Mouse (Mus musculus) kidney, adult 2 months (tissue): ENCODE data around the gene Gm29797. TPM values are rescaled to one million over a fixed set of nuclear protein-coding genes. Genes with fewer than 3 reads are reported as not detected.

Source experiments
- DNase-seq: peaks from one replicate; pipeline ENCODE4 v3.0.0; 2021
- H3K27ac ChIP-seq: fragments of 200-500 bp; 2 replicates; pipeline ENCODE4 v1.5.1; 2012; ENCODE audit warnings: low read depth, low read length, control low read depth, inconsistent platforms; ENCODE audit not compliant: insufficient read depth
- H3K27me3 ChIP-seq: fragments of 200-500 bp; replicated peaks from 2 replicates; pipeline ENCODE4 v1.6.1; 2012; ENCODE audit warnings: mild to moderate bottlenecking, moderate library complexity, low read length, inconsistent platforms; ENCODE audit not compliant: control insufficient read depth, insufficient read depth
- H3K36me3 ChIP-seq: fragments of 200-500 bp; 2 replicates; pipeline ENCODE4 v1.6.1; 2012; ENCODE audit warnings: mild to moderate bottlenecking, moderate library complexity, low read length, inconsistent platforms; ENCODE audit not compliant: control insufficient read depth, insufficient read depth
- H3K4me1 ChIP-seq: fragments of 200-500 bp; 2 replicates; pipeline ENCODE4 v1.6.1; 2011; ENCODE audit warnings: low read length; ENCODE audit not compliant: control insufficient read depth, insufficient read depth
- H3K4me3 ChIP-seq: fragments of 200-500 bp; 2 replicates; pipeline ENCODE4 v1.5.1; 2011; ENCODE audit warnings: mild to moderate bottlenecking, low read depth, low read length, control low read depth; ENCODE audit not compliant: insufficient read depth
- CTCF ChIP-seq: fragments of 200-500 bp; conservative IDR thresholded peaks from 2 replicates; pipeline ENCODE4 v1.5.1; 2011; ENCODE audit warnings: low read depth, mild to moderate bottlenecking, control low read depth, low read length, moderate library complexity, mixed read lengths; ENCODE audit not compliant: insufficient read depth, insufficient read length
- POLR2A ChIP-seq: fragments of 200-500 bp; IDR thresholded peaks from one replicate; pipeline ENCODE4 v1.6.1; 2011; ENCODE audit warnings: low read depth, low read length, control low read depth
- WGBS: fragments of 180-500 bp; shearing (Covaris S2); methylation state at CpG from one replicate; pipeline ENCODE4 v1.1.7; 2018; 5-methylcytosine and 5-hydroxymethylcytosine counted together
- polyA plus RNA-seq: library from polyadenylated mRNA; depleted of rRNA; stranded (reverse); fragments of >200 nt; gene quantifications from 2 replicates; pipeline ENCODE4 v1.2.3, GENCODE M21; 2012

Gene Gm29797
- polyA plus RNA-seq, 1 experiment, result 0.11 TPM

DNA sequence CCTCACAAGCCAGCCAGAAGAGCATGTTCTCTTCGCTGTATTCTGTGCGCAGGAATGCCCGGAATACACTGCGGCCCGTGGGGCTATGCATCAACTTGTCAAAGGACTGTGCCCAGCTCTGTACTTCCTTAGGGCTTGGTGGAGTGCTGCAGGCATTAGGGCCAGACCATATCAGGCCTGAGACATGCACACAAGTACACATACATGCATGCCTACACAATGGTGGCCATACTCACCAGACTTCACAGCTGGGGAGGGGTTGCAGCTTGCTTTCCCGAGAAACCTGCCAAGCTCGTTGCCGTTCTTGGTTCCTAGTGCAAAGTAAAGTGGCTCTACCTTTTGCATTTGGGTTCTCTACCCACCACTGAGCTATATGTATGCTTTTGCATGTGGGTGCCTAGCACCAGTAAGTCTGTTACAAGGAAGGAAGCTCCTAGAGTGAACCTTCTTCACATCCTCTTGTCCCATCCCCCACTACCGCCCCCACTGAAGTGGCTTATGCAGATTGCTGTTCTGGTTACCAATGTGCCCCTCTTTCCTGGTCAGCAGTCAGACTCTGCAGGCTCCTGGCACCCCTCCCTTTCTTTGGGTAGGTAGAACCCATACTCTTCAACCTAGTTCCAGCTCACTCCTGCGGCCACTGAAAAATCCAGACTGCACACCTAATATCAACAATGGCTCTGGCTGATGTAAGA, 32.8 kb downstream of the Gm29797 start:
- 88% methylated on average over 10 of the region's 10 CpGs for WGBS

DNA sequence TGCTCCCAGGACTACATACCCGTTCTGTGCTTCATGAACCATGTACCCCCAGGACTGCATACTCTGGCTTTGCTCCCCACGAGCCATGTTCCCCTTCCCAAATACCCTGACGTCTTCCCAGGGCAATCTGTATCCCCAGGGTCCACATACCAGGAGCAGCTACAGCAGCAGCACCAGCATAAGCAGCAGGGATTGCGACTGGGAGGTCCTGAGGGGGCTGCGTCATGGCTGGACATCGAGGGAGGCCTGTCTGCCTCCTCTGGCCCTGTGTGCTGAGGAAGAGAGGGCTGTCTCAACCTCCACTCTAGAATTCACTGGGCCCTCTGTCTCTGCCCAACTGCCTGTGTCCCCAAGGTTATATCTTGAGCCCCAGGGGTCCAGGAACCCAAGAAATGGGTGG, 34.2 kb downstream of the Gm29797 start:
- Histone ChIP-seq H3K4me1 (no peaks in the 10 kb centered on the region), H3K36me3 (no peaks in the 10 kb centered on the region), H3K27ac (no peak overlapping the region), H3K27me3 (no peaks in the 10 kb centered on the region), H3K4me3 (no peak overlapping the region)
- 81% methylated on average over 6 of the region's 6 CpGs for WGBS
- DNase-seq, result no peak
- TF ChIP-seq POLR2A, result no peak
- TF ChIP-seq CTCF, result no peak

More for the DNA sequence above, 32.8 kb downstream of the Gm29797 start:
- H3K27me3 ChIP-seq, result no peaks in the 10 kb centered on the region
- TF ChIP-seq CTCF (no peak), POLR2A (no peak)
- no peaks in the 10 kb centered on the region for H3K36me3 ChIP-seq
- no peaks in the 10 kb centered on the region for H3K4me1 ChIP-seq
- DNase-seq, result no peak
- H3K4me3 ChIP-seq, result no peak overlapping the region
- H3K27ac ChIP-seq, result no peak overlapping the region

DNA sequence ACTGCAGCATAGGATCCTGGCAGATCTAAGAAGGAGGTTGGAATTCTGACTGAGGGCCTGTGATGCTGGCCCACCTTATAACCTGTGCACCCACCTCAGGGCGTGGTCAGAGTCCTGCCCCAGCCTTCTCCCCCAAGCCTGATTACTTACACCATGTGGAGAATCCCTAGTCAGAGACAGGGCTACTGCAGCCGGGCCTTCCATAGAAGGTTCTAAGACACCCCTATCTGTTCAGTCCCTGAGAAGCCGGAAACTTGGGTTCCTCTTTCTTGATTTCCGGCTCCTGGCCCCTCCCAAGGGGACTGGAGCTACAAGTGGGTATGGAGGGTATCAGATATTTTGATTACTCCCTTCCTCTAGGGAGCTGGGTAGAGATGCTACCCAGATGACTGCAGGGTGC, 34.7 kb downstream of the Gm29797 start:
- H3K27ac ChIP-seq, result no peak overlapping the region
- no peak for DNase-seq
- no peaks in the 10 kb centered on the region for H3K27me3 ChIP-seq
- no peaks in the 10 kb centered on the region for H3K36me3 ChIP-seq
- WGBS, result 83% methylated on average over 4 of the region's 4 CpGs
- no peak overlapping the region for H3K4me3 ChIP-seq
- no peaks in the 10 kb centered on the region for H3K4me1 ChIP-seq
- TF ChIP-seq POLR2A (no peak), CTCF (no peak)

DNA sequence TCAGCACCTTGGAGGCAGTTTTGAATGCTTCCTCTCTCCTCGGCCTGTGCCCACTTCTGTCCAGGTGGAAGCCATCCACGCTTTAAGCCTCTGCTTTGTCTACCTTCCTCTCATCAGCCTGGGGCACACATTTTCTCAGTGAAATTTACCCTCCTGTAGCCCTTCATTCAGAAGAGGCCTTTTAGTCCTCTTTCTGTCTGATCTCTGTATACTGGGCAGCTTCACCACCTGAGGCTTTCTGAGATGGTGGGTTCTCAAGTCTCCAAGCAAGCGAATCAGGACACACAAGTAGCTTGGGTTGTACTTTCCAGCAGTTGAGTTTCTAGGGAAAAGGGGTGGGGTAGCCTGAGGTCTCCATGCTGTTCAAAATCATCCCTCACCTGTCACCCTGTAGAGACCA, 35.5 kb downstream of the Gm29797 start:
- 91% methylated on average over 3 of the region's 3 CpGs for WGBS
- no peak overlapping the region for H3K4me3 ChIP-seq
- DNase-seq, result no peak

DNA sequence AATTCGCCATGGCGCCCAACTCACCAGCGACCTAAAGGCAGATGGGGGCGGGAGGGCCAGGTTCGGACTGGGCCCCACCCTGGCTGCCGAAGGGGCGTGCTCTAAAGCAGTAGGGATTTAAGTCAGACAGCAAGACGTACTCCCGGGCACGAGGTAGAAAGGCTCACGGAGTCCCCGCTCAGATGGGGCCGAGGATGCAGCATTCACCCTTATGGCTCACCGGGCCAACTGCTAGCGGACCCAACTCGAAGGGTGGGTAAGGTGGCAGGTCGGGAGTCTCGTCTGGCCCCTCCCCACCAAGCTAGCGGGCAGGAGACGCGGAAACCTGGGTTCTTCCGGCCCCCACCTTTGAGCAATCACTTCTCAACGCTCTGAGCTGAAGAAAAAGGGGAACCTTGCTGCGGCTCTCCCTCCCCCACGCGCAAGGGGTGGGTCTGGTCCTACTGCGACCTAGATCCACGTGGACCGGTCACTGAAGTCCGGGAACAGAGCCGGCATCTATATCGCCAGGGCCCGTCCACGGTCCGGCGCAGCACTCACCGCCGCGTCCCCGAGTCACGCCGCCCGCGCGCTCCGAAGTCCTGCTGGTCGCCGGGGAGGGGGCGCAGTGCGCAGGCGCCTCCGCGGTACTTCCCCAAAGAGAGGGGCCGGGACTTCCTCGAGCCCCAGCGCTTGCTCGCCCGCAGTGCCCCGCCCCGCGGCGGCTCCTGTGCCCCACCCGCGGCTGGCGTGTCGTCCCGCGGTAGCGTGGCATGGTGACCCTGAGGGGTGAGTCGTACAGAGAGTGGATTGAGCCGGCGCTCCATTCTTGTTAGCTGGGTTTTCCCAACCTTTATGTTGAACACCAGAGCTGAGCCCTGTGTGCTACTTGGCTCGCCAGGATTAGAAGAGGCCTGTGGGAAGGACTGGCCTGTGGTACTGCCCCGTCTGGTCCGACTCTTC, 36.8 kb downstream of the Gm29797 start, which contains the start of gene Rgs19:
Gene Rgs19 (minus strand): TSS at position 639 of the 942 bp plus-strand sequence.
- no peaks in the 10 kb centered on the region for H3K4me1 ChIP-seq

More for the DNA sequence above, 35.5 kb downstream of the Gm29797 start:
- no peaks in the 10 kb centered on the region for H3K4me1 ChIP-seq
- no peak for TF ChIP-seq POLR2A
- TF ChIP-seq CTCF, result no peak
- no peaks in the 10 kb centered on the region for H3K36me3 ChIP-seq
- no peaks in the 10 kb centered on the region for H3K27me3 ChIP-seq
- no peak overlapping the region for H3K27ac ChIP-seq

DNA sequence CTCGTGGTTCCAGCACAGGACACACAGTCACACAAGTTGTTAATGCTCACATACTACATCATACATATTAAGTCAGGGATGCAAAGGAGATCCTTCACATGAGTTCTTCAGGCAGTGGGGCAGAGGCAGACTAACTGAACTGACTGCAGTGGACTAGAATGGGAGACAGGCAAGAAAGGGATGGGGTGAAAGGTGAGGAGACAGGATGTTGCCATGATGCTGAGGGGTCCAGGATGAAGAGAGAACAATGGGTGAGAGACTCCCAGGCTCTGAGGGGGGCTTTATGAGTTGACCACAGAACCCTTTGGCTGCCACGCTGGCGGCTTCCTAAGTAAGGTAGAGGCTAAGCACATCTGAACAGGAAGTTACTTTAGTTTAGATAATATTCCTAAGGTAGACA, 37.7 kb downstream of the Gm29797 start:
- WGBS, result 99% methylated on average over 3 of the region's 3 CpGs
- no peaks in the 10 kb centered on the region for H3K27me3 ChIP-seq
- H3K36me3 ChIP-seq, result no peaks in the 10 kb centered on the region
- no peak overlapping the region for H3K27ac ChIP-seq
- H3K4me1 ChIP-seq, result no peaks in the 10 kb centered on the region
- DNase-seq, result no peak
- TF ChIP-seq CTCF (no peak), POLR2A (no peak)
- H3K4me3 ChIP-seq, result no peak overlapping the region

More for the DNA sequence above, 36.8 kb downstream of the Gm29797 start, which contains the start of gene Rgs19:
- TF ChIP-seq CTCF (no peak), POLR2A (no peak)
- DNase-seq, result peak; percentile 81
- WGBS, result 2% methylated on average over 75 of the region's 75 CpGs
- no peak within 1 kb of the TSS for H3K27ac ChIP-seq
- no peaks in the 10 kb centered on the region for H3K36me3 ChIP-seq
- H3K27me3 ChIP-seq, result no peaks in the 10 kb centered on the region
- H3K4me3 ChIP-seq, result peak within 1 kb of the TSS; percentile 54

DNA sequence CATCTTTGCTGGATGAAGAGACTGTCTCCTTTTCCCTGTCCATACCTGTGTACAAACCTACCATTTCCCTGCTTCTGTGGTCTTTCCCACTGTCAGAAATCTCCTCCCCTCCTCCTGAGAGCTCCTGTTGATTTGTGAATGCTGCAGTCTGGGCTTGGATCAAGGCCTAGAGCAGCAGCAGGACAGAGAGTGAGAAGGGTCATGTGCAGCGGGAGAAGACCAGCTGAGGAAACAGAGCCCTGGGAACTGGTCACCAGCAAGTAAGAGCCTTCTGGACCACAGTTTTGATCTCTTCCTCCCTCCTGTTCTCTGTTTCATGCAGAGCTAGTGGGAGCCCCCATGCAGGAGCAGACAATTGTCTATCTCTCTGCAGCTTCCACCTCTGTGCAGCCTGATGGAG, 38.9 kb downstream of the Gm29797 start:
- Histone ChIP-seq H3K27ac (no peak overlapping the region), H3K36me3 (no peaks in the 10 kb centered on the region), H3K4me3 (no peak overlapping the region), H3K27me3 (no peaks in the 10 kb centered on the region), H3K4me1 (no peaks in the 10 kb centered on the region)
- WGBS, result 72% methylated on average over 1 of the region's 1 CpGs
- TF ChIP-seq POLR2A, result no peak
- TF ChIP-seq CTCF, result no peak
- DNase-seq, result no peak
